Mouse (Mus musculus) thymus, adult 2 months (tissue): ENCODE results near the gene Plaur.

Source experiments
- CTCF ChIP-seq: fragments of 200-500 bp; IDR thresholded peaks from 2 replicates; pipeline ENCODE4 v1.5.1; 2012; ENCODE audit warnings: mild to moderate bottlenecking, control low read depth, low read length, moderate library complexity, borderline replicate concordance; ENCODE audit not compliant: control insufficient read depth, poor library complexity, insufficient read depth; ENCODE audit errors: extremely low read depth
- POLR2A ChIP-seq: fragments of 200-500 bp; IDR thresholded peaks from 2 replicates; pipeline ENCODE4 v1.6.1; 2012; ENCODE audit warnings: mild to moderate bottlenecking, low read length, control low read depth, moderate library complexity; ENCODE audit not compliant: control insufficient read depth, poor library complexity, insufficient read depth; ENCODE audit errors: extremely low read depth

GRCm38 (mm10) chr7:24470356-24470755 is 8.1 kb downstream of the Plaur start:
- no peak for TF ChIP-seq POLR2A
- TF ChIP-seq CTCF, result no peak
